In the genomic region with DNA sequence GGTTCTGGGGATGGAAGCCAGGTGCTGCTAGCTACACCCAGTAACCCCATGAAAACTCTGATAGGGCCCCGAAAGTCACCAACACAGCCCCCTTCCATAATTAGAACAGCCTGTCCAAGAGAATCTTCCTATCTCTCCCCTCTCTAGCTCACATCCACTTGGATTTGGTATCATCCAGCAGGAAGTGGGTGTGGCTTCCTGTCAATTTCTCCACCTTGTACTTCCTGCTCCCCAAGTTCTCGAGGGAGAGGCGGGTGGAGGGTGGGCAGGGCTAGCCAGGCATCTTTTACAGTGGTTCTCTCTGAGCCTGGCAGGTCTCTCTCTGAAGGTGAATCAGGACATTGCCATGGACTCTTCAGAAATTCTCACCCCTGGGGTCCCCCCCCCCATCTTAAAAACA, we compare ENCODE assay signal across 10 mouse cellular contexts. TPM values are rescaled to one million over a fixed set of nuclear protein-coding genes. Genes with fewer than 3 reads are reported as not detected.
DNase-seq lines count a peak whose midpoint lies in the region; ATAC-seq and TF ChIP-seq lines count a peak whose summit lies in the region.
"Had no signal": no experiment of that assay in that cellular context is flagged by ENCODE, and none has a peak within 500 bp of the region (broad histone marks: within the 10 kb centered on the region; RNA-seq: fewer than 3 reads in every experiment).

No protein-coding gene starts in this region.

- H3K27me3 ChIP-seq in heart, embryonic 12.5 days (replicated peaks) = peaks cover 38% of the 10 kb centered on the region
- no peaks in the 10 kb centered on the region for H3K27me3 ChIP-seq in intestine, postnatal 0 days (replicated peaks; ENCODE audit: control insufficient read depth, insufficient read depth, low read length)
- H3K27me3 ChIP-seq in lung, embryonic 15.5 days = peaks cover 29% of the 10 kb centered on the region
- H3K27me3 ChIP-seq: embryonic facial prominence, embryonic 15.5 days had no signal

- no peaks in the 10 kb centered on the region for H3K4me1 ChIP-seq in heart, embryonic 12.5 days (replicated peaks)
- H3K4me1 ChIP-seq in intestine, postnatal 0 days (replicated peaks; ENCODE audit: control insufficient read depth, insufficient read depth, low read length) = no peaks in the 10 kb centered on the region
- peaks cover 19% of the 10 kb centered on the region for H3K4me1 ChIP-seq in lung, embryonic 15.5 days

- H3K4me3 ChIP-seq in heart, embryonic 12.5 days = no peak overlapping the region
- no peak overlapping the region for H3K4me3 ChIP-seq in intestine, postnatal 0 days (ENCODE audit: low read depth, low read length)
- no peak overlapping the region for H3K4me3 ChIP-seq in lung, embryonic 15.5 days
- H3K4me3 ChIP-seq: embryonic facial prominence, embryonic 15.5 days had no signal

- WGBS in heart, embryonic 12.5 days = 52% methylated on average over 3 of the region's 3 CpGs
- WGBS in intestine, postnatal 0 days = 30% methylated on average over 3 of the region's 3 CpGs
- 59% methylated on average over 3 of the region's 3 CpGs for WGBS in lung, embryonic 15.5 days

- no peak for ATAC-seq in heart, embryonic 12.5 days (ENCODE audit: insufficient number of reproducible peaks, low FRiP score)
- ATAC-seq in intestine, postnatal 0 days = peak; percentile 79
- no peak for ATAC-seq in lung, embryonic 15.5 days (ENCODE audit: borderline replicate concordance, extremely low read depth, low FRiP score, low TSS enrichment)
- ATAC-seq: CD4-positive, CD25-positive, alpha-beta regulatory T cell, adult 4 months had no signal

- no peak overlapping the region for H3K4me2 ChIP-seq in heart, embryonic 12.5 days
- H3K4me2 ChIP-seq in intestine, postnatal 0 days (replicated peaks; ENCODE audit: low read depth) = peak overlapping the region; percentile 32
- H3K4me2 ChIP-seq in lung, embryonic 15.5 days = no peak overlapping the region
- H3K4me2 ChIP-seq: embryonic facial prominence, embryonic 15.5 days had no signal

- peak; percentile 96 for DNase-seq in heart, adult 11 months
- peak; percentile 48 for DNase-seq in ES-CJ7 (ENCODE audit: low read depth, low spot score)
- DNase-seq in T-cell, adult 2 months (ENCODE audit: low spot score) = no peak
- DNase-seq in layer of hippocampus, postnatal 10 days (ENCODE audit: low spot score in 2 of 2) = no peak
- no peak for DNase-seq in right cerebral cortex, postnatal 25 days

- H3K27ac ChIP-seq in heart, embryonic 12.5 days (ENCODE audit: poor library complexity, severe bottlenecking) = no peak overlapping the region
- H3K27ac ChIP-seq in intestine, postnatal 0 days (ENCODE audit: low read depth, low read length) = peak overlapping the region; percentile 88
- peak overlapping the region; percentile 19; the same call in 1 of the 2 replicates for H3K27ac ChIP-seq in lung, embryonic 15.5 days
- H3K27ac ChIP-seq: embryonic facial prominence, embryonic 15.5 days had no signal

- no peaks in the 10 kb centered on the region for H3K36me3 ChIP-seq in heart, embryonic 12.5 days
- H3K36me3 ChIP-seq in intestine, postnatal 0 days (ENCODE audit: control insufficient read depth, insufficient read depth) = no peaks in the 10 kb centered on the region
- no peaks in the 10 kb centered on the region for H3K36me3 ChIP-seq in lung, embryonic 15.5 days
- H3K36me3 ChIP-seq: embryonic facial prominence, embryonic 15.5 days had no signal

- no peak for TF ChIP-seq CTCF in intestine, postnatal 0 days (IDR thresholded peaks at IDR 0.05; ENCODE audit: low read depth)

- H3K9ac ChIP-seq in heart, embryonic 12.5 days = no peak overlapping the region
- no peak overlapping the region for H3K9ac ChIP-seq in intestine, postnatal 0 days (ENCODE audit: low read depth, low read length)
- no peak overlapping the region for H3K9ac ChIP-seq in lung, embryonic 15.5 days
- H3K9ac ChIP-seq: embryonic facial prominence, embryonic 15.5 days had no signal

- H3K9me3 ChIP-seq in heart, embryonic 12.5 days (replicated peaks) = no peaks in the 10 kb centered on the region
- H3K9me3 ChIP-seq in intestine, postnatal 0 days (ENCODE audit: control insufficient read depth) = no peaks in the 10 kb centered on the region
- H3K9me3 ChIP-seq in lung, embryonic 15.5 days = no peaks in the 10 kb centered on the region
- H3K9me3 ChIP-seq: embryonic facial prominence, embryonic 15.5 days had no signal

RNA-seq across cellular contexts. Expression of gene Ddx3x, which starts 35.7 kb away (rescaled TPM):
- polyA plus RNA-seq in heart, embryonic 12.5 days (2016; fragmentation: Nextera tagmentation; extraction: Ambion mirVana) = 105 and 116 TPM in 2 replicates
- 84.5 and 92.6 TPM in 2 replicates for polyA plus RNA-seq in intestine, postnatal 0 days (2015; fragmentation: Nextera tagmentation; extraction: Ambion mirVana)
- 122 and 125 TPM in 2 replicates for polyA plus RNA-seq in lung, embryonic 15.5 days (2015; fragmentation: Nextera tagmentation; extraction: Ambion mirVana)
- total RNA-seq in layer of hippocampus, postnatal 10 days (2021) = 100 to 1,000 TPM; 181 to 211 TPM

Comparison
In these comparisons a context has a peak if more than half of its experiments do, and no peak if none do; other contexts are left out.
1. DNase-seq: peak in heart, adult 11 months (single experiment) and ES-CJ7 (single experiment); none in T-cell, adult 2 months (single experiment), layer of hippocampus, postnatal 10 days (0 of 2) and right cerebral cortex, postnatal 25 days (single experiment).